Mouse (Mus musculus) MEL (cell line): ENCODE results near the gene Hist1h2ba. TPM values are rescaled to one million over a fixed set of nuclear protein-coding genes. Genes with fewer than 3 reads are reported as not detected.

ENCODE experiments used
- DNase-seq: peaks from one replicate; pipeline ENCODE4 v3.0.0; 2011; ENCODE audit warnings: low read depth, low spot score
- H3K27ac ChIP-seq: 2 replicates; pipeline ENCODE4 v1.5.1; 2012; ENCODE audit warnings: low read depth, mild to moderate bottlenecking, control low read depth, low read length, moderate library complexity; ENCODE audit not compliant: control insufficient read depth
- H3K27me3 ChIP-seq, 2 experiments: fragments of 150-350 bp in 1 of 2; sonication (generic) in 1 of 2; 2 replicates each; pipeline ENCODE4 v1.6.1; 2012; ENCODE audit warnings: low read length in 2 of 2, mild to moderate bottlenecking in 2 of 2, improper control_type of control experiment in 1 of 2, moderate library complexity in 1 of 2; ENCODE audit not compliant: insufficient read depth in 2 of 2, control insufficient read depth in 1 of 2
- H3K36me3 ChIP-seq, 2 experiments: 2 replicates each; pipeline ENCODE4 v1.6.1; 2012 to 2014; ENCODE audit warnings: low read length in 2 of 2, improper control_type of control experiment in 1 of 2, inconsistent platforms in 1 of 2, mild to moderate bottlenecking in 1 of 2; ENCODE audit not compliant: insufficient read depth in 2 of 2, control insufficient read depth in 1 of 2
- H3K4me1 ChIP-seq, 2 experiments: fragments of 150-350 bp in 1 of 2; sonication (generic) in 1 of 2; 2 replicates each; pipeline ENCODE4 v1.6.1; 2012; ENCODE audit warnings: low read length in 2 of 2, improper control_type of control experiment in 1 of 2, mild to moderate bottlenecking in 1 of 2; ENCODE audit not compliant: insufficient read depth in 2 of 2, control insufficient read depth in 1 of 2
- H3K4me3 ChIP-seq, 2 experiments: fragments of 150-350 bp in 1 of 2; sonication (generic) in 1 of 2; 2 replicates each; pipeline ENCODE4 v1.5.1; 2012; ENCODE audit warnings: low read depth in 2 of 2, low read length in 2 of 2, mild to moderate bottlenecking in 2 of 2, moderate library complexity in 2 of 2, control low read depth in 1 of 2, improper control_type of control experiment in 1 of 2; ENCODE audit not compliant: control insufficient read depth in 1 of 2, insufficient read depth in 1 of 2
- H3K79me2 ChIP-seq: 2 replicates; pipeline ENCODE4 v1.6.1; 2012; ENCODE audit warnings: mild to moderate bottlenecking, low read length, moderate library complexity; ENCODE audit not compliant: control insufficient read depth, poor library complexity, insufficient read depth
- H3K9ac ChIP-seq: 2 replicates; pipeline ENCODE4 v1.6.1; 2012; ENCODE audit warnings: low read depth, mild to moderate bottlenecking, control low read depth, low read length, moderate library complexity; ENCODE audit not compliant: control insufficient read depth, poor library complexity, severe bottlenecking
- H3K9me3 ChIP-seq: fragments of 150-350 bp; sonication (generic); replicated peaks from 2 replicates; pipeline ENCODE4 v1.6.1; 2012; ENCODE audit warnings: mild to moderate bottlenecking, low read length, improper control_type of control experiment, moderate library complexity; ENCODE audit not compliant: insufficient read depth
- BHLHE40 ChIP-seq: IDR thresholded peaks from 2 replicates; pipeline ENCODE4 v1.6.1; 2012; ENCODE audit warnings: low read depth, mild to moderate bottlenecking, inconsistent platforms, low read length, improper control_type of control experiment, borderline replicate concordance
- CHD1 ChIP-seq: IDR thresholded peaks from 2 replicates; pipeline ENCODE4 v1.6.1; 2012; ENCODE audit warnings: low read depth, mild to moderate bottlenecking, inconsistent platforms, low read length, improper control_type of control experiment
- CTCF ChIP-seq, 3 experiments: IDR thresholded peaks in 2 of 3; conservative IDR thresholded peaks in 1 of 3; 2 replicates each; pipeline ENCODE4 v1.5.1; 2011 to 2012; ENCODE audit warnings: low read length in 3 of 3, low read depth in 2 of 3, mild to moderate bottlenecking in 2 of 3, improper control_type of control experiment in 1 of 3, inconsistent platforms in 1 of 3, mixed read lengths in 1 of 3, moderate library complexity in 1 of 3; ENCODE audit not compliant: control insufficient read depth in 1 of 3, insufficient read depth in 1 of 3, poor library complexity in 1 of 3, severe bottlenecking in 1 of 3
- ELF1 ChIP-seq: IDR thresholded peaks from 2 replicates; pipeline ENCODE4 v1.6.1; 2014; ENCODE audit warnings: low read depth, mild to moderate bottlenecking, inconsistent platforms, low read length, improper control_type of control experiment, moderate library complexity
- EP300 ChIP-seq, 2 experiments: IDR thresholded peaks; 2 replicates each; pipeline ENCODE4 v1.6.1; 2011; ENCODE audit warnings: improper control_type of control experiment in 2 of 2, low read length in 2 of 2, low read depth in 1 of 2, mild to moderate bottlenecking in 1 of 2
- ETS1 ChIP-seq: IDR thresholded peaks from 2 replicates; pipeline ENCODE4 v1.6.1; 2012; ENCODE audit warnings: low read depth, mild to moderate bottlenecking, inconsistent platforms, low read length, improper control_type of control experiment, moderate library complexity
- GABPA ChIP-seq: IDR thresholded peaks from 2 replicates; pipeline ENCODE4 v1.6.1; 2012; ENCODE audit warnings: low read depth, mild to moderate bottlenecking, inconsistent platforms, low read length, improper control_type of control experiment, moderate library complexity
- GATA1 ChIP-seq: IDR thresholded peaks from 2 replicates; pipeline ENCODE4 v1.6.1; 2011; ENCODE audit warnings: low read depth, low read length, improper control_type of control experiment
- MAFK ChIP-seq: IDR thresholded peaks from 2 replicates; pipeline ENCODE4 v1.6.1; 2011; ENCODE audit warnings: low read depth, mild to moderate bottlenecking, low read length, improper control_type of control experiment, borderline replicate concordance
- MAX ChIP-seq: IDR thresholded peaks from 2 replicates; pipeline ENCODE4 v1.6.1; 2011; ENCODE audit warnings: low read length, improper control_type of control experiment
- MAZ ChIP-seq: IDR thresholded peaks from 2 replicates; pipeline ENCODE4 v1.6.1; 2012; ENCODE audit warnings: low read depth, mild to moderate bottlenecking, inconsistent platforms, low read length, improper control_type of control experiment
- MEF2A ChIP-seq: IDR thresholded peaks from 2 replicates; pipeline ENCODE4 v1.6.1; 2014; ENCODE audit warnings: low read depth, mild to moderate bottlenecking, inconsistent platforms, low read length, improper control_type of control experiment; ENCODE audit not compliant: poor library complexity, insufficient replicate concordance, severe bottlenecking; ENCODE audit errors: extremely low read depth
- MXI1 ChIP-seq: IDR thresholded peaks from 2 replicates; pipeline ENCODE4 v1.6.1; 2011; ENCODE audit warnings: mild to moderate bottlenecking, low read depth, low read length, improper control_type of control experiment
- MYB ChIP-seq: IDR thresholded peaks from 2 replicates; pipeline ENCODE4 v1.6.1; 2011; ENCODE audit warnings: mild to moderate bottlenecking, low read depth, low read length, improper control_type of control experiment
- MYC ChIP-seq: IDR thresholded peaks from 2 replicates; pipeline ENCODE4 v1.6.1; 2011; ENCODE audit warnings: low read depth, mild to moderate bottlenecking, low read length, improper control_type of control experiment, moderate library complexity
- NELFE ChIP-seq: IDR thresholded peaks from 2 replicates; pipeline ENCODE4 v1.6.1; 2011; ENCODE audit warnings: low read depth, low read length, improper control_type of control experiment
- NRF1 ChIP-seq: IDR thresholded peaks from 2 replicates; pipeline ENCODE4 v1.6.1; 2014; ENCODE audit warnings: low read depth, mild to moderate bottlenecking, inconsistent platforms, low read length, improper control_type of control experiment, moderate library complexity; ENCODE audit not compliant: poor library complexity, insufficient read depth, severe bottlenecking
- POLR2A ChIP-seq, 2 experiments: IDR thresholded peaks; 2 replicates each; pipeline ENCODE4 v1.6.1; 2011 to 2012; ENCODE audit warnings: low read length in 2 of 2, mild to moderate bottlenecking in 2 of 2, control low read depth in 1 of 2, improper control_type of control experiment in 1 of 2, low read depth in 1 of 2, moderate library complexity in 1 of 2; ENCODE audit not compliant: control insufficient read depth in 1 of 2, insufficient read depth in 1 of 2, poor library complexity in 1 of 2
- RAD21 ChIP-seq: IDR thresholded peaks from 2 replicates; pipeline ENCODE4 v1.6.1; 2011; ENCODE audit warnings: mild to moderate bottlenecking, low read depth, low read length, improper control_type of control experiment
- RCOR1 ChIP-seq: IDR thresholded peaks from 2 replicates; pipeline ENCODE4 v1.6.1; 2012; ENCODE audit warnings: low read depth, mild to moderate bottlenecking, inconsistent platforms, low read length, improper control_type of control experiment
- SIN3A ChIP-seq: IDR thresholded peaks from 2 replicates; pipeline ENCODE4 v1.6.1; 2012; ENCODE audit warnings: low read length, improper control_type of control experiment, inconsistent platforms
- TAL1 ChIP-seq: IDR thresholded peaks from 2 replicates; pipeline ENCODE4 v1.6.1; 2012; ENCODE audit warnings: mild to moderate bottlenecking, inconsistent platforms, low read length, moderate library complexity, mixed read lengths
- TCF12 ChIP-seq: IDR thresholded peaks from 2 replicates; pipeline ENCODE4 v1.6.1; 2014; ENCODE audit warnings: low read depth, mild to moderate bottlenecking, inconsistent platforms, low read length, improper control_type of control experiment, moderate library complexity
- UBTF ChIP-seq: IDR thresholded peaks from 2 replicates; pipeline ENCODE4 v1.6.1; 2012; ENCODE audit warnings: low read depth, mild to moderate bottlenecking, inconsistent platforms, low read length, improper control_type of control experiment, moderate library complexity, borderline replicate concordance; ENCODE audit not compliant: insufficient read depth
- USF1 ChIP-seq: IDR thresholded peaks from 2 replicates; pipeline ENCODE4 v1.6.1; 2014; ENCODE audit warnings: low read depth, mild to moderate bottlenecking, inconsistent platforms, low read length, improper control_type of control experiment, moderate library complexity
- USF2 ChIP-seq, 2 experiments: IDR thresholded peaks; 2 replicates each; pipeline ENCODE4 v1.6.1; 2011 to 2012; ENCODE audit warnings: improper control_type of control experiment in 2 of 2, low read length in 2 of 2, borderline replicate concordance in 1 of 2, inconsistent platforms in 1 of 2, low read depth in 1 of 2, mild to moderate bottlenecking in 1 of 2; ENCODE audit not compliant: insufficient read depth in 1 of 2
- ZKSCAN1 ChIP-seq: IDR thresholded peaks from 2 replicates; pipeline ENCODE4 v1.6.1; 2012; ENCODE audit warnings: low read depth, mild to moderate bottlenecking, inconsistent platforms, low read length, improper control_type of control experiment, moderate library complexity
- polyA plus RNA-seq, 2 experiments: library from polyadenylated mRNA; stranded (reverse) in 1 of 2; unstranded in 1 of 2; fragments of >175 nt in 1 of 2; fragments of >200 nt in 1 of 2; gene quantifications; 2 replicates each; pipeline versions ENCODE4 v1.2.1 to v1.2.4; 2012; ENCODE audit warnings: low replicate concordance in 2 of 2, low read depth in 1 of 2; ENCODE audit not compliant: insufficient read length in 2 of 2, insufficient read depth in 1 of 2, missing spikeins in 1 of 2
- total RNA-seq: library from RNA; depleted of rRNA; stranded (reverse); fragments of 300-350 nt; gene quantifications from 2 replicates; pipeline ENCODE4 v1.2.3, GENCODE M21; 2012

Hist1h2ba gene
- total and polyA plus RNA-seq, 3 experiments, result 0.58 TPM; not detected in 2

DNA sequence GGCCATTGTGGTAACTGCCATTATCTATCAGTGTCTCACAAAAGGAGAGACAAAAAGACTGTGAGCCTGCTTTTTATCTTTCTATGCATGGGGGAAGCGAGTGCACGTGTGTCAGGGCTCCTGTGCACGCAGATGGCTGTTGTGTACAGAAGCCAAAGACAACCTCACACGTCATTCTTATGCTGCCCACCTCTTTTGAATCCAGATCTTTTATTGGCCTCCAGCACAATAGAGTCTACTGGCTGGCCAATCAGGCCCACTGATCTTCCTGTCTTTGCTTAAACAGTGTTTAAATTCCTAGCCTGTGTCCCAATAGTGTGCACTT, 40.7 kb downstream of the Hist1h2ba start:
- Histone ChIP-seq H3K36me3 (peaks cover 0 to 5% of the 10 kb centered on the region in 2 experiments; a peak in 2 of 4 replicates), H3K4me1 (peaks cover 3% of the 10 kb centered on the region in 2 experiments; a peak in 2 of 4 replicates), H3K79me2 (no peaks in the 10 kb centered on the region), H3K27me3 (no peaks in the 10 kb centered on the region; a peak in 2 of 4 replicates), H3K9ac (no peak overlapping the region)
- TF ChIP-seq ELF1 (no peak), ETS1 (peak; percentile 75), MYB (peak; percentile 56), MYC (peak; percentile 92), MAX (peak; percentile 97), MAZ (no peak), USF1 (peak; percentile 53; the same call in 1 of the 2 replicates), SIN3A (peak; percentile 35; the same call in 1 of the 2 replicates), TCF12 (peak; percentile 74), BHLHE40 (peak; percentile 96), RCOR1 (peak; percentile 49), TAL1 (peak; percentile 22; the same call in 1 of the 2 replicates), RAD21 (no peak), EP300 (IDR thresholded peaks at IDR 0.05; ENCODE audit: low read depth in 1 of 2, low read length in 2 of 2) (peak; percentile 68 to 82), GATA1 (peak; percentile 55; the same call in 1 of the 2 replicates), MXI1 (peak; percentile 85), UBTF (no peak), ZKSCAN1 (no peak)
- TF ChIP-seq, all 39 proteins: peak for 13
- H3K9me3 ChIP-seq, result no peaks in the 10 kb centered on the region
- no peak overlapping the region for H3K27ac ChIP-seq
- H3K4me3 ChIP-seq, result no peak overlapping the region
- DNase-seq, result peak; percentile 68

DNA sequence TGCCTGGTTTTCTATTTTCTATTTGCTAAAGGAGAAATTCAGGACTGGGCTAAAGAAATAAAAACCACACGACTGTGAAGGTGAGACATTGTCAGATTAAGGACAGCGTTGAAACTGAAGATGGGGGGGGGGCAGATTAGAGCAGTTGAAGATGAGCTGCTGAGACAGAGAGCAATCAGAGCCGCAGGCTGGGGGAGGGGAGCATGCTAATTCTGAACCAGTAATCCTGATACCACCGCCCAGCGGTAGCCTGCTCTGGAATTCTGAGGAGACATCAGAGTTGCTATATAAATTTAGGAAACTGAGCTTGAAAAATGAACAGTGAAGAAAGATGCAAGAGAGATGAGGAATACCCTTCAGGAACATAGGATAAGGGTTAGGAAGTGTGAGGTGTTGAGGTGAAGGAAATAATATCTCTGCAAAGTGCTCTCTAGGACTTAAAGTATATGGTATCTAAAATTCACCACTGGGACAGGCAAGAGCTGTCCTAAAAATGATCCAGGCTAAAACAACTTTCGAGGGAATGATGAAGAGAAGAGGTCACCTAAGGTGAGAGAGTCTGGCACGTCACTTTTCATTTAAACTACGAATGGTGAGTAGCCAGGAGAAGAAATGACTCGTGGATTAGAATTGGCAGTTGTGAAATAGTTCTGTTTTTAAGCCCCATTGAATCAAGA, 41.2 kb downstream of the Hist1h2ba start:
- Histone ChIP-seq H3K36me3 (peaks cover 0 to 5% of the 10 kb centered on the region in 2 experiments; a peak in 2 of 4 replicates), H3K79me2 (no peaks in the 10 kb centered on the region), H3K9ac (no peak overlapping the region), H3K27me3 (no peaks in the 10 kb centered on the region; a peak in 1 of 4 replicates), H3K4me1 (peaks cover 3% of the 10 kb centered on the region in 2 experiments; a peak in 2 of 4 replicates), H3K4me3 (no peak overlapping the region), H3K9me3 (no peaks in the 10 kb centered on the region), H3K27ac (no peak overlapping the region)
- DNase-seq, result no peak
- TF ChIP-seq MAFK, result no peak
- no peak for TF ChIP-seq MAZ
- no peak for TF ChIP-seq NELFE
- no peak for TF ChIP-seq POLR2A (IDR thresholded peaks at IDR 0.05; ENCODE audit: control insufficient read depth in 1 of 2, insufficient read depth in 1 of 2, low read depth in 1 of 2, low read length in 2 of 2, poor library complexity in 1 of 2)
- TF ChIP-seq MEF2A, result no peak
- no peak for TF ChIP-seq CHD1
- no peak for TF ChIP-seq EP300 (IDR thresholded peaks at IDR 0.05; ENCODE audit: low read depth in 1 of 2, low read length in 2 of 2)
- TF ChIP-seq GABPA, result no peak
- TF ChIP-seq USF2 (IDR thresholded peaks at IDR 0.05; ENCODE audit: borderline replicate concordance in 1 of 2, insufficient read depth in 1 of 2, low read depth in 1 of 2, low read length in 2 of 2), result no peak
- TF ChIP-seq CTCF (IDR thresholded peaks at IDR 0.05 in 2 of 3, conservative IDR thresholded peaks at IDR 0.05 in 1 of 3; ENCODE audit: control insufficient read depth in 1 of 3, insufficient read depth in 1 of 3, low read depth in 2 of 3, low read length in 3 of 3, poor library complexity in 1 of 3, severe bottlenecking in 1 of 3), result no peak
- no peak for TF ChIP-seq MAX
- no peak for TF ChIP-seq RAD21
- no peak for TF ChIP-seq NRF1
- TF ChIP-seq ELF1, result no peak
